Mouse (Mus musculus): ENCODE results near the gene Cdc123.

The Cdc123 gene

DNA sequence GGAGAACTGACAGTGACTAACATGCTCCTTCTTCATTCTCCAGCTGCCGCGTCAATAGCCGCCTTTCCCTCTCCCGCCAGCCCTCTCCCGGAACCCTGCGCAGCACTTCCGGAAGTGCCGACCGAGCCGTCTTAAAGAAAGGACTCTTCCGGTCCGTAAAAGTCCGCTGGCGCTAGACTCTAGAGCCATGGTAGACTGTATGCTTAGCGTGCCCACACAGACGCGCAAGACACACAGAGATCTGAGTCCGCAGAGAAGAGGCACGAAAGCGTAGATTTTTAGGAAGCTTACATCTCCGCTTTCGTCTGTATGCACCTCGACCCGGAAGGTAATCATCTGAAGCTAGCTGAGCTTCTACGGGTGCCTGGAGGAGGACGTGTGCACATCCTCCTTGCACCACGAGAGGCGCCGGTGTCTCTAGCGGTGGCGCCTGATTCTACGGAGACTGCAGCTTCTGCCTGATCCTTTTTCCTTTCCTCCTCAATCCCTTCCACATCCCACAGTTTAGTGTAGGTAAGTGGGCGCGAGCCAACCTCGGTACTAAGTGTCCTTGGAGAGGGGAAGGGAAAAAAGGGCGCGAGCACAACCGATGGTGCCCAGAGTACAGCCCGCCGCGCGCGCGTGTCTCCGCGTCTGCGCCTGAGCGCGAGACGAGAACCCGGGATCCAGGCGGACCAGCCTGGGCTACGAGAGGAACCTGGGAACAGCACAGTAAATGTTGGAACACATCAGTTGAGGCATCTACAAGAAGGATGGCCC is at the start of gene Cdc123, which contains the start of gene Nudt5:
Cdc123 (minus strand) TSS at position 292 of the 759 bp plus-strand sequence.
Nudt5 (plus strand) TSS at position 147 of the 759 bp plus-strand sequence.
- DNase-seq (ENCODE audit: low spot score) = peak; percentile 91

DNA sequence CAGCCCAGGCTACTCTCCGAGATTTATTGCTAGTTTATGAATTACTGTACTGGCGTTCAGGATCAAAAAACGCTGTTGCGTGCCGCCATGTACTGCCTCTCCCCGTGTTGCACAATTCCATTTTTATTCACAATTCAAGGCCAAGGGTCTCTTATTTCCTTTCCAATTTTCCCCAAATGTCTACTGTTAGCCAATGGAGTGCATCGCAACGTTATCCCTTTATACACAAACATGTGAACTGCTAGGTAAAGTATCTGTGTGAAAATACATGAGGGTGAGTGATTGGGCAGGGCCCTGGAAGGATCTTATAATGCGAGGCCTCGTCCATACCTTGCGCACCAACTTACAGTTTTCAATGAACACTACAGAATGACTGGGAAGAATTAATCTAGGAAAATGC is 49.3 kb upstream of the Cdc123 start:
- peak; percentile 2 for DNase-seq (ENCODE audit: low spot score)

DNA sequence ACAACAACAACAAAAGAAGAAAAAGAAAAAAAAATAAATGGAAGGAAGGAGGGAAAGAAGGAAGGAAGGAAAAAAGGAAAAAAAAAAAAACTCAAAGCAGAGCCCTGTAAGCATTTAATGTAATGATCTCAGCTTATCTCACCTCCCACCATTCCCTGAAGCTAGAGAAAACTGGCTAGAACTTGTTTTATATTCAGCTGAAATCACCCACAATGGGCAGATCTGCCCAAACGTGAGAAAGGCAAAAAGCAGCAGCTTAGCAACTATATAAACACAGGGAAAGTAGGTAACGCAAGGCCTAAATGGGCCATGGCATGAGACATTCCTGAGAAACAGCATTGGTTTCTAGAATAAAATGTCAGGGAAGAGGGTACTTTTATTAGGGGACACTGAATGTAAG is 44.4 kb upstream of the Cdc123 start:
- DNase-seq (ENCODE audit: low spot score) = no peak

DNA sequence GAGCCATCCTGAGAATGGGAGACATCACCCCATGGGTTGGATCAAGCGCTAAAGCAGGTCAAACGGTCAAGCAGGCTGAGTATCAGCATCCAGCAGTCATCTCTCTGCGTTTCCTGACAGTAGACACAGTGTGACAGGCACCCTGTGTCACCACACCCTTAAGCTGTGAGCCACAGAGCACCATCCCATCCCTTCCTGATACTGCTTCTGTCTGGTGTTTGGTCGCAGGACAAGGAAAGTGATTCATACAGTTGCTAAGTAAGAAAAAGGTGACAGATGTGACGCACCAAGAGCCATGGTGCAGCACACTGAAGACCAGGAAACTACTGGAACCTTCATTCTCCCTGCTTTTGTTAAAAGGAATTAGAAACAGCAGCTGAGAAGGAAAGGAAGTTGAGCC is 43.9 kb upstream of the Cdc123 start:
- no peak for DNase-seq (ENCODE audit: low spot score)

DNA sequence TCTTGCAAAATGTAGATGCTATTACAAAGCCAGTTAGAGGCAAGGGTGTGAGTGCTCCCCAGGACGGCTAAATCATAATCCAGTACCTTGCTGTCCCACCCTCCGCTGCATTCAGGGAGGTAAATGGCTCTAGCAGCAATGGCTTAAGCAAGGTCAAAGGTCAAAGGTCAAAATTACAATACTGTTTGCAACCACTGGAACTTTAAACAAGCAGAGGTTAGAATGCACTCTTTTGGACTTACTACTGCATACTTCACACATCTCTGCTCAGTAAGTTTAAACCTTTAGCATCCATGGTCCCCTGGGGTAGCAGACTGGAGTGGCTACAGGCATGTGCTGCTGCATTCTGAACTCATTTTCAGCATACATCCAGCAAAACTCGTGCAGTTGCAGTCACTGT is 32.5 kb upstream of the Cdc123 start:
- no peak for DNase-seq (ENCODE audit: low spot score)

DNA sequence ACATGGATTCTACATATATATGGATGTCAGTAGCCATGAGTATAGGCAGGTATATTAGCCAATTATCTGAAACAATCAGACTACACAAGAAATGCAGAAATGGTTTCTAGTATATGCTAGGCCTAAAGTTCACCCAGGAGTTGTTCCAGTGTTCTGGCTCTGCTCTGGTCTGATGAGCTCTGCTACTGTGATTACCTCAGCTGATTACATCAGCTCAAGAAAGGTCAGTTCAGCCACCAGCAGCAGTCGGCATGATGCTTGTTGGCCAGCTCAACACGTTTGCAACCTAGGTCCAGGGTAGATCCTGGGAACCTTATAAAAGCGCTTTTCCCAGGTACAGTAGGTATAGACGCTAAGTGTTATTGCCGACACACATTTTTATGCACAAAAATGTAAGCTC is 24.8 kb upstream of the Cdc123 start:
- no peak for DNase-seq (ENCODE audit: low spot score)

DNA sequence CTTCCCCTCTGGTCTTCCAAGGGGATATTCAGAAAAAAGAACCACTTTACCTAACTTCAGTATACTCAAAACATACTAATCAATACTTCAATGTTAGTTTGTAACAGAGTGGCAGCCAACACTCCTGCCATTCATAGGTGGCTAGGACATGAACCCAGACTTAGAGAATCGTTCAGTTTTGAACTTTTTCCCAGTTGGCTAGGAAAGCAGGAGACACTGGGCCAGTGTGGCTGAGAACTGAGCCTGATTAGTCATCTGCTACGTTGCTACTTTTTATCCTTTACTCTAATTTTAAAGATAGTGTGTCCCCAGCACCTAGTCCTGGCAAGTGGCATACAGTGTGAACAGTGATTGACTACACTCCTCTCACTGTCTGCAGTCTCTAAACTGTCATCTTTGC is 22.7 kb upstream of the Cdc123 start:
- DNase-seq (ENCODE audit: low spot score) = no peak

DNA sequence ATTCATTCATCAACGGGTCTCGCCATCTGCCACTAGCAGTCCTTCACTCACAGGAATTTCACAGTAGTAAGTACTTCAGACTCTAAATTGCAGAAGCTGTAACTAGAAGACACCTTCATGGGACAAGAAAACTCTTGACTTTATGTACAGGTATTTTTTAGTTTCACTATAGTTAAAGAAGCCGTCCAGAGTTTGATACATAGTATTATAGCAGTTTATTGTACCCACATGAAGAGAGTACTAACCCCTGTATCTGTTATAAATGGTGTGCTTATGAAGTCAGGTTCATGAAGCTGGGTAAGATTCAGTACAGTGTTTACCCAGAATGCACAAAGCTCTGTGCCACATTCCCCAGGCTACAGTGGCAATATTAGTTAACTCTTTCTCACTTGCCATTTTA is 17.9 kb upstream of the Cdc123 start, which contains the start of gene Gm13199:
Gm13199 (minus strand) TSS at position 101 of the 400 bp plus-strand sequence.
- DNase-seq (ENCODE audit: low spot score) = no peak

DNA sequence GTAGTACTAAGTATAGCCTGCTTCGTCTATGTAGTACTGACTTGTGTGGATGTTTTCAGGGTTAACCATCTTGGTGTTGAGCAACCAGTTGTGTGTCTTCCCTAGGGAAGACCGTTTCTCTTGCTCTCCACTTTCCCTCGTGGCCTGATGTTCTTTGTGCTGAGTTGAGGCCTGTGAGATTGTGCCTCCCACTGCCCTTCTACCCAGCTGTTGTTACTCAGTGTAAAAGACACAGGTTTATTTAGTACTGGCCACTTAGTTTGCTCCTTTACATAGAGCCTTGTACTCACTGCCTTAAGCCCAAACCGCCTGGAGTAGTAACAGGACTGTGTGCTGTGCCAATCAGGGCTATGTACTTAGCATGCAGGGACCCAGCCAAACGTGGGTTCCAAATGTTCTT is 6.9 kb upstream of the Cdc123 start:
- no peak for DNase-seq (ENCODE audit: low spot score)

DNA sequence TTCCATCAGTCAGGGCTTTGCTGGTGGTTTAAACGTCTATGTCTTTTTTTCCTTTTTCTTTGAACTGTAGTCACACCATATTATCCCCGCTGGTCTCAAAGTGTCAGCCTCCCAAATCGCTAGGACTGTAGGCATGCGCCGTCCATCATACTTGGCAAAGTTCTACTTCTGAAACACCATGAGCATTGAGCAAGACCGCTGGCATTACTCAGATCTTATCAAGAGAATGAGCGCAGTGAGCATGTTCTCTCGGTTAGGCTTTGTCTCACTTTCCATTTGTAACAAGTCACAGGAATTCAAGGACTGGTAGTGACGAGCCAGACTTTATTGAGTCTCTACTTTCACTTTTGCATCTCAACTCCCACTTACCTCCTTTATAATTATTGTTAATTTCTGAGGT is 6.2 kb upstream of the Cdc123 start:
- DNase-seq (ENCODE audit: low spot score) = no peak

DNA sequence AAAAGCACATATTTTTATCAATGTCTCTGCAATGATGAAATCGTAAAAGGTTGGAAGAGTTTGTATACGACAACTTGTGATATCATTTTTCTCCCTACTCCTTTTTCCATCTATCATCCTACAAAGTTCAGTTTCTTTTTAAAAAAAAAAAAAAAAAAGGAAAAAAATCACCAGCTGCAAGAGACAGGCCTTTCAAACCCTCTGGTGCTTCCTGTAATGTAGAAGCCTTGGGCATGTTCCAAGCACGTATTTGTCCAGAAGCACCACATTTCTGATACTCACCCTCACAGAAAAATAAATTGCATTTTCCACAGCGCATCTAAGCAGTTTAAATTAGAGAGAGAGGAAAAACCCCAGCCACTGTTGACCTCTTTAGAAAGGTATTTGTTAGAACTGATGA is 862 bp upstream of the Cdc123 start:
- no peak for DNase-seq (ENCODE audit: low spot score)

DNA sequence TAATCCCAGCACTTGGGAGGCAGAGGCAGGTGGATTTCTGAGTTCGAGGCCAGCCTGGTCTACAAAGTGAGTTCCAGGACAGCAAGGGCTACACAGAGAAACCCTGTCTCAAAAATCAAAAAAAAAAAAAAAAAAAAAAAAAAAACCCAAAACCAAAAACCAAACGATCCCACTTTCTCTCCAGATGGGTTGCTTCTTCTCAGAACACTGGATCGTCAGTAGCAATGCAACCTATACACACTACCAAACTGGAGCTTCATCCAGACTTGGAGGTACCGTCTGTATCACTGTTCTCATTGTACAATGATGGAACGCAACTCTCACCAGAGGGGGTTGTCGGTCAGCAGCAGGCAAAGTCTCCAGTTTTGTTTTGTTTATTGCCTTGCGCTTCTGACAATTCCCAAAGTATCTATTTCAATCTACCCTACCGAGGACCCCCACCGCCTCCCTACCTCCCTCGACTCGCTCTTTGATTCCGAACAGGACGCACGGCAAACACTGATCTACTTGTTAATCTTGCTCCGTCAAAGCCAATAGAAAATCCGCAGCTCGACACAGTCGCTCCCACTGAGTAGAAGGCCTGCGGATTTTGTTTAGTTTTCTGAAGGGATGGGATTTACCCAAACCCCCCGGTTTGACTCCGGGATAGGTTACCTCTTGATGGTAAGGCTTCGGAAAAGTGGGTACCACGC is 637 bp downstream of the Cdc123 start:
- DNase-seq (ENCODE audit: low spot score) = no peak

DNA sequence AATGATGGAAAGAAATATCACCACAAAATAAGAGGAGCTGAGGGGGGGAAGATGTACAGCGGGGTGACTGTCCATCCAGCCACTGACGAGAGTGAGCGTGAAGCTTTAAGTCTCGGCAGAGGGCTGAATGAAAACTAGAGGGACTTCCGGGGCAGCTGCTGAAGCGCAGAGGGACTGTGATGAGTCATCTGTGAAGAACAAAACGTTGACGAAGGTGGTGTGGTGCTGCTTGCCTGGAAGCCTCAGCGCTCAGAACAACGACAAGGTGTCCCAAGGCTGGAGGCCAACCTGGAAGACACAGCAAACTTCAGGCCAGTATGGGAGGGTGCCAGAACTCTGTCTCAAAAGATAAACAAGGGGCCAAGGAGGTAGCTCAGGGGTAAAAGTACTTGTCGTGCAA is 4.1 kb downstream of the Cdc123 start:
- no peak for DNase-seq (ENCODE audit: low spot score)

DNA sequence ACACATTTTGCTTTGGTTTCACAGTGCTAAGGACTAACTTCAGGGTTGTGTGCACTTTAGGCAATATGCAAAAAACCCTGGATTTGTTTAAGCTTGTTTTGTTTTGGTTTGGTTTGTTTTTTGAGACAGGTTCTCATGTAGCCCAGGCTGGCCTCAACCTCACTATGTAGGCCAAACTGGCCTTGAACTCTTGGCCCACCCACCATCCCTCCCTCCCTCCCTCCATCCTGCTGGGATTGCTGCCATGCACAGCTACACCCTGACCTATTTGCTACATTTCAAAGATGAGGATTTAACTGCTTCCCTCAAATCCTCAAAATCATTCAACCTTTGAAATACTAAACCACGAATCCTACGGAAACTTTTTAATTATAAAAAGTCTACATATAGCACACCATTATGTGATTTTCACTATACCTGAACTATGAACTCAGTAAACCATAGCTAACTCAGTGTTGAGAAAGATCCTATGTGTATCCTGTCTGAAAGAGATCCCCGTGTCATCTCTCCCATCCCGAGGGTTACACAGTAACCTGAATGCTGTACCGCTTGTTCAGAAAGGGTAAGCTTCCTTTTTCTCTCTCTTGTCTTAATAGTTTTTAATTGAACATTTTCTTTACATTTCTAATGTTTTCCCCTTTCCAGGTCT is 19.6 kb downstream of the Cdc123 start:
- DNase-seq (ENCODE audit: low spot score) = no peak

DNA sequence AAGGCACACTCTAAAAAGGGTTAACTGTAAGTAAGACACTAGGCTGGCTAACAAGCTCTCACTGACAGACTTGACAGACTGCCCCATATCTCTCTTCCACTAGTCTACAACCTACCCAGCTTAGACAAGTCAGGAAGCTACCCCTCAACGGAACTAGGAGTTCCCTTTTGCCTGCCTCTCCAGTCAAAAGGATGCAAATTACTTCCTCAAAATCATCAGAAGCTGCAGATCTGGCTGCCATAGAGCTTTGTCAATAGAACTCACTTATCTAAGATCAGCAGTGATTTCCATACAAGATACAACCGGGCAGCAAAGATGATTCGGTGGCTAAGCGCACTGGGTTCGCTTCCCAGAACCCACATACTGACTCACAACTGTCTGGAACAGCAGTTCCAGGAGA is 20.3 kb downstream of the Cdc123 start:
- DNase-seq (ENCODE audit: low spot score) = no peak

DNA sequence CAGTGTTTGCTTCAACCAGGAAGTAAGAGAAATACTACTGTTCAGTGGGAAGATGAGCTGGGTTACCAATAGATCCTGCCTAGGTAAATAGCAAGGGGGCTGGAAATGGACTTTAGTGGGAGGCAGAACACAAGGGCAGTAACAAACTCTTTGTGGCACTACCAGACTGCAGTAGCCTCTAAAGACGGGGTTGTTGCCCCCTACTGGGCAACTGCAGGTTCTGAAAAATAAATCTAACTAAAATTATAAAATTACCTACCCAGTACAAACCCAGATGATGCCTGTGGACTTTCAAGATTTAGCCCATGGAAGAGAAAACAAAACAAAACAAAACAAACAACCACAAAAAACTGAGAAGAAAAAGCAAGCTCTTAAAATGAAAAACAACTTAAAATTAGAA is 20.8 kb downstream of the Cdc123 start:
- no peak for DNase-seq (ENCODE audit: low spot score)

DNA sequence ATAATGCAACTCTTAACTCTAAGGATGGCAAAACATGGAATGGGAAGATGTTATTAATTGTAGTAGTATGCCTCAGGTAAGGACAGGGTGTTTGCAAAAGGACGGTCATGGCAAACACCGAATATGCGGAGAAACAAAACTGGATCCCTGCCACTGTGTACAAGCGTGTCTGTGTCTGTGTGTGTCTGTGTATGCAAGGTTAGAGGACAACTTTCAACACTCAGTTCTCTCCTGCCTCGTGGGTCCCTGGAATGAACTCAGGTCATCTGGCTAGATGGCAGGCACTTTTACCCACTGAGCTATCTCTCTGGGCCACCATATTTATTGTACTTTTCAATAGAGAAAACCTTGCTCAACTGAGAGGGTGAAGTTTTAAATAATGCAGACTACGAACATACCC is 22.5 kb downstream of the Cdc123 start:
- DNase-seq (ENCODE audit: low spot score) = no peak

DNA sequence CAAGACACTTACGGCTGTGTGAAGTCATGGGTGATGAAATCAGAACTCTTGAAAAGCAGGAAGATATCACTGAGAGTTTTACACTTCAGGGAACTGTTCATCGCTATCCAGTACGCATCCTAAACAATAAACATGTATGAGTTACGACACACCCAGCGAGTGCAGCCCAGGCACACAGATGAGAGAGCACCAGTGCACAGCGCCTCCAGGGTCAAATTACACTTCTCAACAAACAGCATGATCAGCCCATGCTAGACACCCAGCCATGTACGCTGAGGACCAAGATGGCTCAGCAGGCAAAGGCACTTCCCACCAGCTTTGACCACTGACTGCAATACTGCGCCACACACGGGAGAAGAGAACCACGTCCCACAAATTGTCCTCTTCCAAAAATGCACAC is 23.7 kb downstream of the Cdc123 start:
- no peak for DNase-seq (ENCODE audit: low spot score)

DNA sequence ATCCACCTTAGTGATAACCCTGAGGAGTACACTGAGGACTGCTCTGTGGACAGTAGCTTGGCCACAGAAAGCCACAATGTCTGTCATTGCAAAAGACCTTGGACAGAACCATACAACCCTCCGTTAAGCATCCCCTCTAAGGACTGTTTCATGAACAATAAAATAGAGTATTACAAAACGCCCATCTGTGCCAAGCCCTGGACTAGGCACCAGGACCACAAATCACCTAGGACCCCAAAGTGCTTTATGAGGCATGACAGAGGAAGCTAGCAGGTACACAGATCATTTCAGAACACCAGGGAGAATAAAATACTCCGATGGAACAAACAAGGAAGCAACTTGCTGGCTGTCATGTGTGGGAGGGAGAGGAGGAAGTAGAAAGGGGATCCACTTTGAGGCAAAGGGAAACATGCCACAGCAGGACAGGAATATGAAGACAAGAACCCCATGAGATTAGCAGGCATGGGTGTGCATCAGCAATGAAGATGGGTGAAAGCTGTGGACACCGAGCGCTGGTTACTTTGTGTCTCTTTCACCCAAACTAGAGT is 33.7 kb downstream of the Cdc123 start:
- peak; percentile 7 for DNase-seq (ENCODE audit: low spot score)

DNA sequence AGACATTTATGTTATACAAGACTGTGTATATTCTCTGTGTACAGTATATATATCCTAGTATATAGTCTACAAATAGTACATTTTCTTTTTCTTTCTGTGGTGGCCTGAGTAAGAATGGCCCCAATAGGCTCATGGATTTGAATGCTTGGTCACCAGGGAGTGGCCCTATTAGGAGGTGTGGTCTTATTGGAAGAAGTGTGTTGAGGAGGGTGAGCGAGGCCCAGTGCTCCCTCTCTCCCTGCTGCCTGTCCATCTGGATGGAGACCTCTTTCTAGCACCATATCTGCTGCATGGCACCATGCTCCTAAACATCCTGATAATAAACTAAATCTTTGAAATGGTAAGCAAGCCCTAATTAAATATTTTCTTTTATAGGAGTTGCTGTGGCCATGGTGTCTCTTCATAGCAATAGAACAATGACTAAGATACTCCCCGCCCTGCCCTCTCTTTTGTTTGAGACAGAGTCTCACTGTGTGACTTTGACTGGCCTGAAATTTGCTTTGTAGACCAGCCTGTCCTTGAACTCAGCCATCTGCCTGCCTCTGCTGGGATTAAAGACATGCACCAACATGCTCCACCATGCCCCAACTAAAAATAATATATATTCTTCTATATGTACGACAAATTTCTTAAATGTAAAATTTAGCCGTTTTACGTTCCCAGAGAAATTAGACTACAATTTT is 34.8 kb downstream of the Cdc123 start:
- DNase-seq (ENCODE audit: low spot score) = no peak

DNA sequence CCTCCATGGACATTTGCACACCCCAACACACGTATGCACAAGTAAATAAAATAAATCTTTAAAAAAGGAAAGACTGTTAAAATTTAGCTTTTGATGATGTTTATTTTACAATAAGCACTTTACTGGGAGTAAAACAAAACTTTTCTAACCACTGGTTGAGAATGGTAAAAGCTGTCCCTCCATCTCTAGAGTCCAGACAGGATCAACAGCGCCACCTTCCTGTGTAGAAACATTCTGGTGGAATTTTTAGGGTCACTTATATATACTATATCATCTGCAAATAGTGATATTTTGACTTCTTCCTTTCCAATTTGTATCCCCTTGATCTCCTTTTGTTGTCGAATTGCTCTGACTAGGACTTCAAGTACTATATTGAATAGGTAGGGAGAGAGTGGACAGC is 38.8 kb downstream of the Cdc123 start:
- DNase-seq (ENCODE audit: low spot score) = peak; percentile 8

DNA sequence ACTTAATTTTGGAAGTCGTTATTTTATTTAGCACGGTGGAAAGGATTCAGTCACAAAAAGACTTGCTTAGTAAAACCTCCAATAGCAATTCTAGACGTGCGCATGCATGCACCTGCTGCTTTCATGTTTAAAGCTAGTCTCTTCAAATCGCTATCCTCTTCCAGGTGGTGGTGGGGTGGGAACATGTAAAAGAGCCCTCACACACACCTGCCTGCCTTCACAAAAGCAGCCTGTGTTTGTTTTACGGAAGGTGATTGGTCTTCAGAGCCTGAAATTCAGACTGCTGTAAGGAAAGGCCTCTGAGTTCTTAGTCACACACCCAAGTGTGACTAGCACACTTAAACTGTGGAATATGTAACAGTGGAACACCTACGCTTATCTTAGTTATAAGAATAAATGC is 39.7 kb downstream of the Cdc123 start:
- no peak for DNase-seq (ENCODE audit: low spot score)

Measured in lung, postnatal 25 days (tissue).